Mouse (Mus musculus) R1 (cell line): ENCODE data around the gene 1700034J05Rik.

Experiments
- DNase-seq: peaks from one replicate; pipeline ENCODE4 v3.0.0-alpha.2; 2018; ENCODE audit warnings: low read depth, low spot score

The 1700034J05Rik gene

DNA sequence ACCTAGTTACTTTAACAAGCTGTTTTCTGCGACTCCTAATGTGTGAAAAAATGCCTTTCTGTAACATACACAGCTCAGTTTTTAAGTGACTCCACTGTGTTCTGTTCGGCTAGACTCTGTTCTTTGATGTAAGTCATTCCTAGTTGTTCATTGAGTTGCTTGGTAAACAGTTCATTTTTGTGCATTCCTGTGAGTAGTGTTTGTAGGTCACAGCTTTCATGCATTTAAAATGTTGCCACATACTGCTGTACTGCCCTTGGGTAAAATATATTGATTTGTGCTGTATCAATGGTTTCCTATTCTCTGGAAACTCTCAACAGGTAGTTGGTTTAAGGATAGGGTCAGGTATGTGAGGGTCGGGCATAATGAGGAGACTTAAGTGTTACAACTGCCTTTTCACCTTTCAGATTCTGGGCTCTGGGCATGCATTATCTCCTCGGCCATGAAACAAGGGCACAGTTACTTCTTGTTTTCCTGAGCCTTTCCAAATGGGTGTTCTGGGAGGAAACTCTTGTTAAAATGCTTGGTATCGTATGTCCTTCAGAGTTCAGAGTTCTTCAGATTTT lies 27.7 kb downstream of the 1700034J05Rik start:
- no peak for DNase-seq

DNA sequence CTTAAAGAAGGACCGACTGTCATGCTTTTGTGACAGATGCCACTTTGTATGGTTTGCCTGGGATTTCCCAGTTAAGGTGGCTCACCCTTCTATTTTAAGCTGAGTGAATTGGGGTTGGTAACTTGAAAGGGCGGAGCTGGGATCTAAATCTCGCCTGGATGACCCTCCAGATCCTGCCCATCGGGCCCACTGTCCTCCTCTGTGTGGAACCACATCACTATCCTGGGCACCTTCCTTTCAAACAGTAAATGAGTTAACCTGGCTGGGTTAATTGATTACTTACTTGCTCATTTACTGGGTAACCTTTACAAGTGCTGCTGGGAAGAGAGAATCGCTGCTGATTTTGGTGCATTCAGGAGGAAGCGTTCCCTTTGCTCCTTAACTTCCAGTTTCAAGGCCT lies 35.9 kb downstream of the 1700034J05Rik start:
- DNase-seq, result no peak

DNA sequence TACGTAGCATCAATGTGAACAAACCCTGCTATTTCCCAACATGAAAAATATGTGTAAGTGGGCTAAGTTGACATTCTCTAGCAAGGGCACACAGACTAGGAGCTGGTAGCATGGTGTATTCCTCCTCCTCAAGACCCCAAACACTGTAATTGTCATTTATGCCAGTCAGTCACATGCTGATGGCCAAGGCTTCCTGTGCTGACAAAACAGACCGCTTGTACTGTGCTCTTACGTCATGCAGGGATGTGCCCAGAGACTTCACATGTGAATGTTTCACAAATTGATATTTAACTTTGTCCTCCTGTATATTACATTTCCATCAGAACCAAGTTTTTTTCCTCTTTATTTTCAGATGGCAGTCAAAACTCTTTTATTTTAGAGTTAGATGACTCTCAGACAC lies 36.8 kb downstream of the 1700034J05Rik start:
- DNase-seq, result no peak

DNA sequence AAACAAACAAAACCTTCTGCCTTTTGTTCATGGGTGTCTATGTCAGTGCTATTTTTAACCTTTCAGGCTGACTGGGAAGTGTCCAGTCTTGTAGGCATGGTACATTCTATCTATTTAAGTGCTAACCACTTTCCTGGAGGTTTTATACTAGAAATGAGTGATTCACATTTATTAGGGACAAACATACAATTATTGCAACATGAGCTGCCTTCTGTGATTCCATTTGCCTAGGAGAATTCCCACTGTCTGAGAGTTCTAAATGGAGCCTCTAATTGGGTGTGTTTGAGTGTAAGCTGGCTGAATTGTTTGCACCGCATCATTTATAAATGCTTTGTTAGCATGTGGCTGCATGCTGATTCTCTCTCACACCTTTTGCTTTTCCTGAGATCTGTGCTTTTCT lies 38.4 kb downstream of the 1700034J05Rik start:
- DNase-seq, result no peak

DNA sequence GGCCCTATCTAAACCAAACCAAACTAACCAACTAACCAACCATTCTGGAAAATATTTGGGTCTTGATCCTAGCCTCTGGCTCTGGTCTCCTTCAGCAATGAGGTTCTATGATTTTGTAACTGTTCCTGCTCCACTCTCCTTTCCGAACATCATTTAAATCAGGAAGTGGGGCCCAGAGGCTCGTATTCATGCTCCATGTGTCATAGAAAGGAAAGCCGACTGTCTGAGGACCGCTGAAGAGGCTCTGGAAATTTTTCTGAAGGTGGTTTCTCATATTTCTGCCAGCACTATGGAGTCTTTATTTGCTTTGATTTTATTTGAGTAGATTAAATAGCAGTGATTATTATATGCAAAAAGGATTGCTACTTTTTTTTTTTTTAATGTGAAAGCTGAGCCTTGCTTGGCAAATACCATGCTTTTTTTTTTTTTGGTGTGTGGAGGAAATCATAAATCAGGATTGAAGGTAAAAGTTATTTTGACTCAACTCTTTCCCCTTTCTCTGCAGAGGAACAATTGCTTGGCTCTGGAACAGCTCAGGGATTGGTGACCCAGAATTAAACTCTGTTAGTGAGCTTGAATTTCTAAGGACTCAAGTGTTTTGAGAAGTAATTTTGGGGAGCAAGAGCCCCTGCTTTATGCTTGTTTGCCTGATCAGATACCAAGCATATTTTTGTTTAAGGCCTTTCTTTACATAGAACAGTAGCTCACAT lies 40.6 kb downstream of the 1700034J05Rik start:
- DNase-seq, result no peak

DNA sequence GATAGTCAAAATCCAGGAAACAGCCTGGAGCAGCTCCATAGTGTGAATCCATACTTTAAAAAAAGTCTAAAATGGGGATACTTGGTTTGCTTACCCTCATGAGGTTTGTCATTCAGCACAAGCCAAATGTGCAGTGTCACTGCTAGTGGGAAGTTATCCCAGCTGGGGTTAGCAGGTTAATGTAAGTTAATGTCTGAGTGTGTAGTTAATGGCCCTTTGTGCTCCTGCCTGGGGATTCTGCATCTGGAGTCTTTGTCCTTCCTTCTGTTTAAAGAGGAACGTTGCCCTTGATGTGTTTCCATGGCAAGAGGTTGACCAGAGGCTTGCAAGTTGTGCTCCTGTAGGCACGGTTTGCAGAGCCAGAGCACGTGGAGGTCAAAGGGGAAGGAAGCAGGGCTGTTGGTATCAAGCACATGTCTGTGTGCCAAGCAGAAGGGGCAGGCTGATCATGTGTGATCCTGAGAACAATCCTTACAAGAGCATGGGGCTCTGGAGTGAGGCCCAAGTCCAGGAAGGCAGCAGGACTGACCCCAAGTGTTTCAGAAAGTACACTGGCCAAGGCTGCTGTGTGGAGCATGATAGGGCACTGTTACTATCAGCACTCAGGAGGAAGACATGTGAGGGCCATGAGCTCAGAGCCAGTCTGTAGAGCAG lies 41.3 kb downstream of the 1700034J05Rik start:
- DNase-seq, result peak; percentile 77

DNA sequence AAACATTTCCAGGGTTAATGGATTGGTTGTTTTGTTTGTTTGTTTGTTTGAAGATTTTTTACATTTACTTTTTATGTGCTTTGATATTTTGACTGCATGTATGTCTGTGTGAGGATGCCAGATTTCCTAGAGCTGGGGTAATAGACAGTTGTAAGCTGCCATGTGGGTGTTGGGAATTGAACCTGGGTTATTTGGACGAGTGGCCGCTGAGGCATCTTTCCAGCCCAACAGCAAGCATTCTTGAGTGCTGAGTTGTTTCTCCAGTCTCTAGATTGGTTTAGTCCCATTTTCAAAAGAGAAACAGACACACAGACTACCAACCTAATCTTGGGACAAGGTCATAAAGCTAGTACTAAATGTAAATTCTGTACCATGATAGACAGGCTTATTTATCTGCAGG lies 43.4 kb downstream of the 1700034J05Rik start:
- DNase-seq, result no peak

DNA sequence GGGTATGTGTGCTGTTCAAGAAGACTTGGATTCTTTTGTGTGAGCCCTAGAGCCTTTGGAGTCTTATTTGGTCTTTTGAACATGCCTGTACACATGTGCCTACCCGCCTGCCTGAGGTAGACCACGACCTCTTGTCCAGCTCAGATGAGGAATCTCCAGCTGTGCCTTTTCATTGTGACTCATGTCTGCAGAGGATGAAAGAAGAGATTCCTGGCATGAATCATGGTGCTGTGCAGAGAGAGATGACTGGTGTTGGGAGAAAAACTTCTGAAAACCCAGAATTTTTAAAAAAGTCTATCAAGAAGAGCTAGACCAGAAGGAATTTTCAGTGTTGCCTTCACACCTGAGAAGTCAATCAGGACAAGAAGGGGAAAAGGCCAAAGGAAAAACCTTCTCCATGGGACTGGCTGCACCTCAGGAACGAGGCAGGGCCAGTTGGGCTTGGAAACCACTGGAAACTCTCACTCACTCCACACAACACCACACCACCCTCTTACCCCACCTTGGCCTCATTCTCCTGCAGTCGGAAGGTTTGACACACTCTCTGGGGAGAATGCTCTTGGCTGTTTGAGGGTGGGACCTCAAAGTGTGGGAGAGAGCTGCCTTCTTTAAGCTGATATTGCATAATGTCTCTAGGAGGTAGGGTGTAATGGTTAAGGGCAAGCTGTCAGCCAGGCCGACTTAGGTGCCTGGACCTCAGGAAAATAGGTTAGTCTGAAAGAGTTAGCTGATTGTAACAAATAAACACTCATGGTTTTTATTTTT lies 44.3 kb downstream of the 1700034J05Rik start:
- no peak for DNase-seq

DNA sequence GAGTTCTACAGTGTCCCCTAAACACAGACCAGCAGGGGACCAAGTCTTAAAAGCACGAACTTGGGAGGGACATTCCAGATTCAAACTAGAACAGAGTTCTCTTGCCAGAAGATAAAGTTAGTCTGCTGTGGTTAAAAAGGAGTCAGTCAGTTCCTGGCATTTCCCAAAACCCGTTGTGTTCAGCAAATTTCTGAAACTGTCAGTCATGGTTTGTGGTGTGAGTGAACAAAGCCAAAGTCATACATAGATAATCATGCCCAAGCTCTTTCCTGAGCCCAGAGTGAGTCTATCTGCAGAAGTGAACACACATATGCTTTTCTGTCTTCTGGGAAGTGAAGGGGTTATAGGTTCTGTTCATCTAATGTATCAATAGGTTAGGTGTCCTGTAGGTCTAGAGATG lies 45.4 kb downstream of the 1700034J05Rik start:
- no peak for DNase-seq

DNA sequence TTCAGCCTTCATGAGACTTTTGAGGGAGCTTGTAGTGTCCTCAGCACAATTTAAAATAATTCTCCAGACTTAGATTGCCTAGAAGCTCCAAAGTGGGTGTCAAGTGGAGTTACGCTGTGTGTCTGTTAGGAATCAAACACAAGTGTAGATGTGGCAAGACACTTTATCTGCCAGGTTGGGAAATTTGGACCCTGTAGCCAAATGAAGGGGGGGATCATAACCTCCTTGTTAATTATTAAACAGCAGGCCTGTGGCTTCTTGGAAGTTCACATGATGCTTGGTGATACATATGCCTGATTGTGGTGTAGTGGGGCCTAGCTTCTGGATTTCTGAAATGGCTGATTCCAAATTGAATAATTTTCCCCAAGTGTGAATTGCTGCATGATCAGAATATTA lies 46.4 kb downstream of the 1700034J05Rik start:
- no peak for DNase-seq

DNA sequence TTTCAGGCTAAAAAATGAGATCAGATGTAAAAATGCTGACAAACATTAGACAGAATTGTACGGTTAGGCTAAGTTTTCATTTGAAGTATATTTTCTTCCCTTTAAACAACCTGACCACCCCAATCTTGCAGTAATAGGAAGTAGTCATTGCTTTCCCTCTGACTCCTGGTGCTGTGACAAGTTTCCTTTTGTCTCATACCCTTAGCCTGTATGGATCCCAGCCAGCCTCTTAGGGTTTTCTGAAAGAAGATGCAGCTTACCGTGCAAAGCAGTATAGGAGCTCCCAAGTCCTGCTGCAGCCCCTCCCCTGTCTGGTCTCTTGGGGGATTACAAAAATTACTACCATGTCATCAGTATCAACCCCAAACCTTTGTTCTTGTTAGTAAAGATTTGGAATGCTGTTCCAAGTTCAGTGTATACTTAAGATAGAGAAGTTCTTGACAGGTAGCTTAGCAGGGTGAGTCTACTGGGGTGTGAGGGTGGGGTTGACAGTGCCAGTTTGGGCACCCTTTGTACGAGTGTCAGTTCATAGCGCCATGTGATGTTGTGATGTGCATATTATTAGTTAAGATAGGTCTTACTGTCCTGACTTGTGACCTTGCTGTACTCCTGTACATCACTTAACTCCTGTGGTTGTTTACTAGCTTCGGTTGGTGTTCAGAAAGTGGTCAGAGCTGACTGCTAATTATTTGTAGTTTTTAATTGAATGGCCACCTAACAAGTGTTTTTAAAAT lies 47.0 kb downstream of the 1700034J05Rik start:
- DNase-seq, result no peak

DNA sequence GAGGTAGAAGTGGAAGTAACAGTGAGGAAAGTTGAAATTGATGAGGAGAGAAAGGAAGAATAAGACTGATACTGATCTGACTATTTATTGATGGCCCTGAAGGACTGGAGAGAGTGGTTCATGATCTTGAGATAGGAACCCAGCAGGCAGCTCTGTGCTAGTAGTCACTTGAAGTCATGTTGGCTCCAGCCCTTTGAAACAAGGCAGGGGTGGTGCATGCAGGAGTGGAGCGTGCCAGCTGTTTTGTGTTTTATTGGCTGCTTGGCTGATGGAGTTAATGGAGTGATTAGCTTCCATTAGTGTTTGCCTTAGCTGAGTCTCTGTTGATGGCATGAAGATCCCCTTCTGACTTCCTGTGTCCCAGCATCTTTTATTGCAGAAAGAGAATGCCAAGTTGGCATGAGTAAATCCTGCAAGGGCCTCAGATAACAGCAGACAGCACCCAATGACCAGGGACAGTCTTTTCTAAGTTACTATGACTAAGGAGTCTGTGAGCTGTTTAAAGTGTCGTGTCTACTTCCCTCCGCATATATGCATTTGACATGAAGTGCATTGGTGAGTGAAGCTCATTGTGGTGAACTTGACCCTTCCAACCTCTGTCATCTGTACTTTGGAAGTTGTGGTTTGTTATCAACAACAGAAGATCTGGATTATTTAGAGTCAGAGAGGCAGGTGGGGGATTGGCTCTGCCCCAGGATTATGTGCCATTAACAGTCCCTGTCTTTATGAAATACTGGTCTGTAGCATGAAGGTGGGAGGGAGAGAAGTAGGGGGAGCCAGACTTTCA lies 48.0 kb downstream of the 1700034J05Rik start:
- no peak for DNase-seq

DNA sequence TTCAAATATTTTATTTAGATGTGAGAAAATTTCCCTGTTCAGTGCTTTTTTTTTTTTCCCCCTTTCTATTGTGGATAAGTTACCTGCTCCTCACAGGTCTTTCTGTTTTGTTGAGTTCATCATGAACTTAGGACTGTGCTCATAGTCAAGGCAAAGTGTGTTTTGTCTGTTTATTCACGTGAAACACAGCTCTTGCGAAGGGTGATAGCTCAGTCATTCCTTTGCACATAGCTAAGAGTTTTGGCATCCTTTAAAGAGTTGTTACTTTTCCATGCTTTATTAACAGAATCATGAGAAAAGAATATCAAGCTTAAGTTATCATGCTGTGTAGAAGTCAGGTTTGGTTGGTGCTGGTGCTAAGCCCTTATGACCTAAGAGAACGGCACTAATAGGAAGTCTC lies 49.5 kb downstream of the 1700034J05Rik start:
- DNase-seq, result no peak

DNA sequence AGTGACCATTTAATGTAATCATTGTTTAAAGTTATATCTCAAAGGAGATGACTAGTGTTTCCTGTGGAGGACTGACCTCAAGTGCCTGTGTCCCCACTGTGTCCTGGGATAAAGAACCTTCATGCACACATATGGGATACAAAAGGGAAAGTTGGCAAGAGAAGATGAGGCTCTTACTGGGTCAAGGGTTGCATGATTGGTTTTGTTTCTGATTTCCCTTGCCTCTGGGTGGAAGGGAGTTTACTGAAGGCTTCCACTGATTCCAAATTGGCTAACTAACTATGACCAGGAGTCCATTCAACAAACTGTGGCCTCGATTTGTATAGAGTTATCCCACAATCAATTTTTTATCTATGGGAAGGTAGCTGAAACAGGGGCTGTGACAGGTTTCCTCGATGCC lies 50.6 kb downstream of the 1700034J05Rik start:
- DNase-seq, result no peak

DNA sequence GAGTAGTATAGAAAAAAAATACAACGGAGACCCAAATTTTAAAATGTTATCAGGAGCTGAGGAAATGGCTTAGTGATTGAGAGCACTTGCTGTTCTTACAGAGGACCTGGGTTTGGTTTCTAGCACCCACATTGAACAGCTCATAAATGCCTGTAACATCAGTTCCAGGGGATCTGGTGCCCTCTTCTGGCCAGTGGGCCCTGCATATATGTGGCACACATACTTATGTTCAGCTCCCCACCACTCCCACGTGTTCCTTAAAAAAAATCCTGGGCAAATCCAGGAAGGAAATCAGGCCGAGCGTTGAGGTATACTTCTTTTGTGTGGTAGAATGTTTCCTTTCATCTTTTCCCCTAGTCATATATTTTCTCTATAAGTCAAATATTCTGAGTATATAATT lies 52.3 kb downstream of the 1700034J05Rik start:
- peak; percentile 55 for DNase-seq
